Mouse (Mus musculus): ENCODE measurements around the gene Kars. TPM values are rescaled to one million over a fixed set of nuclear protein-coding genes. Genes with fewer than 3 reads are reported as not detected.

Gene Kars
- polyA plus RNA-seq (2017; shearing (Covaris generic)): 100 to 1,000 TPM in 1 of 2 experiments, 10 to 100 TPM in 1; 88.5 to 100 TPM

DNA sequence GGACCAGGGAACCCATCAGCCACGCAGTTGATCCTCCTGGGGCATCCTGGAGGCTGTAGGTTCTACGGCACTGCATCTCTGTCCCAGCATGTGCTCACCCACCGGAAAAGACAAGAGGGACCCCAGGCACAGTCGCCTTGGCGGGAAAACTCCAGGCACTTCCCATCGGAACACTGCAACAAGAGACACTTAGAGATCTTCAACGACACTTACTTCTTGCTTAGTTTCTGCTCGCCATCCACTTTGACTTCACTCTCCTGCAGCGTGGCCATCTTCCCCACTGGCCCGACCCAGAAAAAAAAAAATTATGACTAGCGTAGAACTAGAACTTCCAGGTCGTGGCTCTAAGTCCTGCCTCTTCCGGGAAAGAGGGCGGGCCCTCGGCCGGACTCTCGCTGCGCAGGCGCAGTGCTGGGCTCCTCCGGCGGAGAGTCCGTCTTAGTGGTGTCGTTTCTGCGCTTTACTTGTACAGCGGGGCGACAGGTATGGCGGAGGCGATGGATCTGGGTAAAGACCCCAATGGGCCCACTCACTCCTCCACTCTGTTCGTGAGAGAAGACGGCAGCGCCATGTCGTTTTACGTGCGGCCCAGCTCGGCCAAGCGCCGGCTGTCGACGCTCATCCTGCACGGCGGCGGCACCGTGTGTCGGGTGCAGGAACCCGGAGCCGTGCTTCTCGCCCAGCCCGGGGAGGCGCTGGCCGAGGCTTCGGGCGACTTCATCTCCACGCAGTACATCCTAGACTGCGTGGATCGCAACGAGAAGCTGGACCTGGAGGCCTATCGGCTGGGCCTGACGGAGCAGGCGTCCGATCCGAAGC lies at the start of gene Kars, which contains the start of gene Terf2ip:
Gene Kars, minus strand, starts transcription at position 327 of the 819 bp plus-strand sequence.
Gene Terf2ip, plus strand, starts transcription at position 402 of the 819 bp plus-strand sequence.

DNA sequence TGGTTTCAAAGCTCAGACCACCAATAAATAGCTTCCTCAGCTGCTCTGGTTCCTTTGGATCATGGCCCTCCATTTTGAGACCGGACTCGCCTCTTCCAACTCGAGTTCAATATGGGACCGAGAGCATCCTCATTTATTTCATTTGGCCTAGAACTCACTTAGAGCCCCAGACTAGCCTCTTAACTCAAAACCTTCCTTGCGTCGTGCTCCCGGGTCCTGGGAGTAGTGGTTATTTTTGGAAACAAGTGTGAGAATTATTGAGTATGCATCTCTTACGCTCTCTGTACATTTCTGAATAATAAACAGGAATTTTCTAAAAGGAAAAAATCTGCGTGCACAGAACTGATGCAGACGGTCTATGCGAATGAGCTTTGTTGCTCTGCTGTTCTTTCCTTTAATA lies 3.8 kb upstream of the Kars start, which contains the start of gene Gm6793:
Gene Gm6793, minus strand, starts transcription at position 101 of the 400 bp plus-strand sequence.

DNA sequence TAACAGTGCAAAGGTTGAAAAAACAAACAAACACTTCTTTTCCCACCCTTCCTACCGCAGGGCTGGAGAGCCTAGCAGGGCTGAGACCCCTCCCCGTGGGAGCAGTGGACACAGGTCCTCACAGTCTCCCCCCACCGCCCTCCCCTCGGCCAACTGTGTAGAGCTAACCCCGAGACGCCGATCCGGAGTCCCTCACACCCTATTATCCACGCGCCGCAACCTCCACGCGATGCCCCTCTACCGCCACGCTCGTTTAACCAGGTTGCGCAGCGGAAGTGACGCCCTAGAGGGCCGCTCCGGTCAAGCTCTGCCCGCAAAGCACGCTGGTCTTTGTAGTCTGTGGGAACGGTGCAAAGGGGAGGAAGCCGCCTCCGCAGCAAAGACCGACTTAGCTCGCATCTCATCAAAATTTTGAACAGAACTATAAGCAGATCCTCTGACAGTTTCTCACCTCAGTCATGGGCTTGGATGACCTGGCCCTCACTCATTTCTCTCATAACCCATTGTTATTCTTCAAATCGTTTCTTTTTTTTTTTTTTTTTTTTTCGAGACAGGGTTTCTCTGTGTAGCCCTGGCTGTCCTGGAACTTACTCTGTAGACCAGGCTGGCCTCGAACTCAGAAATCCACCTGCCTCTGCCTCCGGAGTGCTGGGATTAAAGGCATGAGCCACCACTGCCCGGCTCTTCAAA lies 19.0 kb downstream of the Kars start, which contains the start of gene Adat1:
Gene Adat1, minus strand, starts transcription at position 290 of the 690 bp plus-strand sequence.

Other genes starting within 250 kb of the Kars start
- gene Cfdp1, start 157.0 kb downstream of the Kars start, polyA plus RNA-seq (2017; shearing (Covaris generic)): 100 to 1,000 TPM in 1 of 2 experiments, 10 to 100 TPM in 1; 85.8 to 104 TPM
- gene Tmem170, start 134.6 kb downstream of the Kars start, polyA plus RNA-seq (2017; shearing (Covaris generic)): 1 to 10 TPM; 1.2 to 1.7 TPM
- gene Chst5, start 100.9 kb downstream of the Kars start, polyA plus RNA-seq (2017; shearing (Covaris generic)): under 1 TPM in 1 of 2 experiments, not detected in 1; 0.81 TPM
- 1 to 10 TPM; 2.4 to 3.3 TPM for gene Tmem231, start 77.4 kb downstream of the Kars start, polyA plus RNA-seq (2017; shearing (Covaris generic))
- 100 to 1,000 TPM; 290 to 365 TPM for gene Gabarapl2, start 70.6 kb downstream of the Kars start, polyA plus RNA-seq (2017; shearing (Covaris generic))
- gene Adat1, start 19.0 kb downstream of the Kars start, polyA plus RNA-seq (2017; shearing (Covaris generic)): 1 to 10 TPM; 9.2 to 9.3 TPM
- gene Terf2ip, start 75 bp upstream of the Kars start, polyA plus RNA-seq (2017; shearing (Covaris generic)): 10 to 100 TPM; 30.2 to 30.5 TPM
- 1 to 10 TPM in 1 of 2 experiments, under 1 TPM in 1; 0.72 to 1.2 TPM for gene Gm6793, start 3.7 kb upstream of the Kars start, polyA plus RNA-seq (2017; shearing (Covaris generic))